Mouse (Mus musculus) urinary bladder, postnatal 4 days (tissue): ENCODE data around the gene 1700006A11Rik.
"Not testable (repeated sequence)": the region's sequence is repeated elsewhere in the genome, so short reads cannot be mapped to it uniquely, and the experiment has no call there.

Experiments used
- DNase-seq, 2 experiments: peaks; one replicate each; pipeline ENCODE4 v3.0.0; 2021 to 2022; ENCODE audit warnings: low spot score in 2 of 2

Gene 1700006A11Rik

GRCm38 (mm10) chr3:124425940-124426339 is at the start of gene 1700006A11Rik:
Gene 1700006A11Rik (minus strand): TSS chr3:124426040.
- no peak for DNase-seq

GRCm38 (mm10) chr3:124474291-124474690 is 48.5 kb upstream of the 1700006A11Rik start:
- not testable (repeated sequence) for DNase-seq

DNA sequence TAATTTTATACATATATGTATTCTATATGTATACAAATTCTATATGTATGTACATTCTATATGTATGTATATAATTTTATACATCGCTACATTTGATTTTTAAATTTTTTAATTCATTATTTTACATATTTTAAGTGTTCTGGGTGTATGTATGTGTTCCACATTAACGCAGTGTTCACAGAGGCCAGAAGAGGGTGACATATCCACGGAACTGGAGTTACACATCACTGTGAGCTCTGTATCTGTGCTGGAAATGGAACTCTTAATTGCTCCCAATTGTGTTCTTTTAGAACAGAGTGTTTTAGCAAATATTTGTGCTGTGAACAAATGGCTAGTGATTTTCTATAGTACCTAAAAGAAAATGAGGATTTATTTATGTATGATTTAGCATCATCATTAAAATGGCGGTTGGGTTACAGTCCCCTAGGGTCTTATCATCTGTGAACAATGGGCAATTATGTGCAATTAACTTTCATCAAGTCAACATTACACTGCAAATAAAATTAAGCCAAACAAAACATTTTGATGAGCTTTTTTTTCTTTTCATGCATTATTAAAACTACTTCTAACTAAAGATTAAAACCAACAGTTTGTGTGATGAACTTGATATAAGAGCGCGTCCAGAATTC is 40.4 kb upstream of the 1700006A11Rik start:
- no peak for DNase-seq

DNA sequence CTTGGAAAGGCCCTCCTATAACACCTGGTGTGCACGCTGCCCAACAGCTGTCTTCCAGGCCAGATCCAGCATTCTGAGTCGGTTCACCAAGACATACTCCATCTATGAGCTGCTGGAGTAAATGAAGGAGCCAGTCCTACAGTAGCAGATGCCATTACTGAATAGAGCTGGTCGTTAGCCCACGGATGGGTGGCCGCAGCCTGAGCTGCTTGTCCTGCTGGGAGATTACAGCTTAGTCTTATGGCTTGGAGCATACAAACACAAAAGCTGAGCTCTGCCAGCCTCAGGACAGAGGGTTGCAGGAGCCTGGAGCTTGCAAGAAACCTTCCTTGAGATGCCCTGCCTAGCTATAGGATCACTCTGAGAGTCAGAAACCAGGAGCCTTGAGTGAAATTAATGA is 33.6 kb downstream of the 1700006A11Rik start:
- DNase-seq = no peak

DNA sequence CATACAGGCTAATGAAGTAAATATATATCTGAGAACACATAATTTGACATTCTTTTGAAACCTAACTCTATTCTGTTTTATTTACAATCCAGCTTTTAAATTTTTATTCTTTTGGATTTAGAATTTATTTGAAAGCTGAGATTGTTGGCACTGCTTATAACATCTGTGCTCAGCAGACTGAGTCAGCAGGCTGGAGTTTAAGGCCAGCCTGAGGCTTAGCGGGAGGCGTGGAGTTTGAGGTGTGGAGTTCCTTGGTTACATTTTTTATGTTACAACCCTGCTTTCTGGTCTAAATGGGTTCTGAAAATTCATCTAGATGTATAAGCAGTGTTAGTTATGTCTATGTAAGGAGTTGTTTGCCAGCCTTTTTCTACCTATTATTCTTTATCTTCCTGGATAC is 35.7 kb downstream of the 1700006A11Rik start:
- no peak for DNase-seq

DNA sequence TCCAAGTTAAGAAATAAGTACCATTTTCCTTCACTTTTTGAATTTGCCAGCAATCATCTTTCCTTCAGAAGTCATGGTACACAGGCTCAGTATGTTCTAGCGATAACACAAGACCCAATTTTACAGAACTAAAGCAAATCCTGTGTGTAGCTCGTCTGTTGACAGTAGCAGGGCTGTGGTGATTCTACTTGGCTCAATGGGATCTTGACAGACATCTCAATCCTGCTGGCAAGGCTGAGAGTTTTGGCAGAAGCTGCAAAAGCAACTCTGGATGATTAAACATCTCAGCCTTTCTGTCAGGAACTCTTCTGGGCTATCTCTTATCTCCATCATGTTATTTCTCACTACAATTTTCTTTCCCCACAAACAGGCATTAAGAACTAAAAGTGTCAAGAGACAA is 36.2 kb downstream of the 1700006A11Rik start:
- DNase-seq = no peak

DNA sequence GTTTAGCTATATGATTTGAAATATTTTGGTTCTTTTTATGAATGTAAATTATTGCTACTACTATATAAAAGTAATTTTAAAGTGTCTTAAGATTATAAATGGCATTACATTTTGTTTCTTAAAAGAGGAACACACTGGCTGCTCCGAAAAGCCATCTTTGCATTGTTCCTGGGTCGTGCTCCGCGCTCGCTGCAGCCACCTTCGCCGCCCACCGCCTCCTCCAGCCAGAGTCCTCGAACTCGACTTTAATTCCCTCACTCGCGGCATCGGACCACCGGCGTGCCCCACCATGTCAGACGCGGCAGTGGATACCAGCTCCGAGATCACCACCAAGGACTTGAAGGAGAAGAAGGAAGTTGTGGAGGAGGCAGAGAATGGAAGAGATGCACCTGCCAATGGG is 40.5 kb downstream of the 1700006A11Rik start:
- DNase-seq = not testable (repeated sequence)

GRCm38 (mm10) chr3:124372031-124372430 is 53.8 kb downstream of the 1700006A11Rik start:
- no peak for DNase-seq

DNA sequence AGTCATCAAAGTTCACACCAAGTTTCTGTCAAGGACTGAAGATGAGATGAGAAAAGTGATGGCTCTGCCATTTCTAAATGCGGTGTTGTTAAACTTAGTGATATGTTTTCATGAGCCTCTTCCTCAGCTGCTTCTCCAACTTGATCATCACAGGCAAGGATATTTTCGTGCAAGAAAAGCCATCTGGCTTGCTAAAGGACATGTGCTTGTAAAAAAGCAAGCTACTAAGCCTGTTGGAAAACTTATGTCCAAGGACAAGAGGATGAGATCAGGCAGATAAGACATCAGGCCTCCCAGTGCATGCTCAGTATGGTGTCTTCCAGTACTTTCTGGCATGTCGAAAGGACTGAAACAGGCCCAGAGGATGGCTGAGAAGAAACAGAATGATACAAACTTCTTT is 68.3 kb downstream of the 1700006A11Rik start:
- DNase-seq = no peak
